Mouse (Mus musculus) left cerebral cortex, postnatal 36 days (tissue): ENCODE results near the gene Ankfn1. TPM values are rescaled to one million over a fixed set of nuclear protein-coding genes. Genes with fewer than 3 reads are reported as not detected.

ENCODE experiments used
- DNase-seq, 2 experiments: peaks; one replicate each; pipeline ENCODE4 v3.0.0; 2021 to 2022; ENCODE audit warnings: low spot score in 2 of 2, mixed read lengths in 1 of 2
- intact Hi-C: fragments of 180-260 bp; cut with DNase I; formaldehyde crosslinking; loops from one replicate; pipeline ENCODE4 v1.15.1; 2025
- total RNA-seq, 2 experiments: library from RNA; stranded (reverse); gene quantifications; 2 replicates each; pipeline ENCODE4 v1.2.3; 2021

Ankfn1 gene
- total RNA-seq, 2 experiments from 2014 or later, result 7.4 to 11.8 TPM

GRCm38 (mm10) chr11:89419863-89420262 is 357.6 kb downstream of the Ankfn1 start:
- no peak for DNase-seq
- intact Hi-C loops, result no loop called here

GRCm38 (mm10) chr11:89418644-89419043 is 358.8 kb downstream of the Ankfn1 start:
- DNase-seq, result no peak
- intact Hi-C loops, result no loop called here

GRCm38 (mm10) chr11:89416769-89417168 is 360.7 kb downstream of the Ankfn1 start:
- no peak for DNase-seq
- intact Hi-C loops, result no loop called here

- intact Hi-C loops, result no loop called here
- DNase-seq, result no peak
Observed at GRCm38 (mm10) chr11:89408774-89409173, 368.7 kb downstream of the Ankfn1 start.

- no peak for DNase-seq
- intact Hi-C loops, result loop anchor here (5.0 kb wide), 1 partner anchor 237 kb away; no protein-coding TSS in a partner anchor
Observed at GRCm38 (mm10) chr11:89404489-89404888, 373.0 kb downstream of the Ankfn1 start.

- DNase-seq, result no peak
- intact Hi-C loops, result loop anchor here (5.0 kb wide), 1 partner anchor 236 kb away; no protein-coding TSS in a partner anchor
Observed at GRCm38 (mm10) chr11:89403436-89403835, 374.0 kb downstream of the Ankfn1 start.

GRCm38 (mm10) chr11:89388851-89389250 is 388.6 kb downstream of the Ankfn1 start:
- DNase-seq, result no peak
- intact Hi-C loops, result no loop called here

- intact Hi-C loops, result no loop called here
- no peak for DNase-seq
Observed at GRCm38 (mm10) chr11:89382634-89383009, 394.8 kb downstream of the Ankfn1 start.

- intact Hi-C loops, result no loop called here
- DNase-seq, result peak in 1 of 2 experiments; percentile 6
Observed at GRCm38 (mm10) chr11:89381782-89382633, 395.4 kb downstream of the Ankfn1 start.

- intact Hi-C loops, result no loop called here
- DNase-seq, result no peak
Observed at GRCm38 (mm10) chr11:89370941-89371340, 406.5 kb downstream of the Ankfn1 start.

- intact Hi-C loops, result no loop called here
- no peak for DNase-seq
Observed at GRCm38 (mm10) chr11:89370373-89370772, 407.1 kb downstream of the Ankfn1 start.

- intact Hi-C loops, result no loop called here
- no peak for DNase-seq
Observed at GRCm38 (mm10) chr11:89363981-89364380, 413.5 kb downstream of the Ankfn1 start.

- intact Hi-C loops, result no loop called here
- no peak for DNase-seq
Observed at GRCm38 (mm10) chr11:89360895-89361294, 416.6 kb downstream of the Ankfn1 start.

GRCm38 (mm10) chr11:89358546-89358945 is 418.9 kb downstream of the Ankfn1 start:
- DNase-seq, result no peak
- intact Hi-C loops, result no loop called here

- DNase-seq, result no peak
- intact Hi-C loops, result no loop called here
Observed at GRCm38 (mm10) chr11:89356479-89356878, 421.0 kb downstream of the Ankfn1 start.

GRCm38 (mm10) chr11:89356018-89356417 is 421.4 kb downstream of the Ankfn1 start:
- intact Hi-C loops, result no loop called here
- no peak for DNase-seq

GRCm38 (mm10) chr11:89340238-89340637 is 437.2 kb downstream of the Ankfn1 start:
- intact Hi-C loops, result no loop called here
- no peak for DNase-seq

Other genes with a start within 250 kb of the Ankfn1 start
- gene Pctp, start 225.2 kb upstream of the Ankfn1 start, total RNA-seq, result 1 to 10 TPM in 1 of 2 experiments, under 1 TPM in 1; 0.79 to 1.1 TPM